Mouse (Mus musculus): Measurements from ENCODE around the gene Id3. TPM values are rescaled to one million over a fixed set of nuclear protein-coding genes. Genes with fewer than 3 reads are reported as not detected.
A peak's percentile ranks its signal among the peaks of the same experiment; 100 is the strongest.

The Id3 gene
- total and polyA plus RNA-seq, 2 experiments from 2014 or later, result 134 to 177 TPM

DNA sequence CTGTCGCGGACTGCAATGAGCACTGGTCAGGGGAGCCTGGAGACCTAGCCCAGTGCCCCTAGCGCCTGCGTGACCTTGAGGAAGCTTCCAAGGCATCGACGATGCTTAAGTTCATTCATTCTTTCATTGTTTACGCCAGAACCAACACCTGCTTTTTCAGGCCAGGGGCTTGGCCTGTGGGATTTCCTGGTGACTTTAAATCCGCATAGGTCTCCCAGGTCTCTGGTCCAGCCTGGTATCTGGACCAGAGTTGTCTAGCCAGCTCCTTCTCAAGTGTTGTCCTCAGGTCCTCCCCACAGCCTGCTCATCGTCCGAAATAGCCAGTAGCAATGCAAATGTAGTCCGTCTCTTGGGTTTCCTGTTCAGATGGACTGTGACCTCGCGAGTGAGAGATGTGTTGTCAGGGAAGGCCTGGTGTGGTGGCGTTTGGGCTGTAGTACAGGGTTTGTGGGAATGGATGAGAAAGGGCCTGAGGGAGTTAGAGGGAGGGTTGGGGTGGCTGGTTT is 30.0 kb downstream of the Id3 start:
- Histone ChIP-seq H3K27me3 (ENCODE audit: insufficient read depth, low read length) (no peaks in the 10 kb centered on the region), H3K9ac (0 out of 2 replicates have a peak overlapping the region, but pooled peaks have one; percentile 22), H3K9me3 (ENCODE audit: low read length) (no peaks in the 10 kb centered on the region), H3K4me3 (ENCODE audit: low read depth, low read length) (peak overlapping the region; percentile 54), H3K4me1 (ENCODE audit: insufficient read depth) (no peaks in the 10 kb centered on the region), H3K4me2 (ENCODE audit: low read depth) (peak overlapping the region; percentile 100), H3K36me3 (ENCODE audit: insufficient read depth) (no peaks in the 10 kb centered on the region), H3K27ac (ENCODE audit: low read depth, low read length) (no peak overlapping the region)
- DNase-seq (no peak), ATAC-seq (no peak)
- 2% methylated on average over 14 of the region's 14 CpGs for WGBS
- no peak for TF ChIP-seq CTCF (IDR thresholded peaks at IDR 0.05; ENCODE audit: low read depth)

DNA sequence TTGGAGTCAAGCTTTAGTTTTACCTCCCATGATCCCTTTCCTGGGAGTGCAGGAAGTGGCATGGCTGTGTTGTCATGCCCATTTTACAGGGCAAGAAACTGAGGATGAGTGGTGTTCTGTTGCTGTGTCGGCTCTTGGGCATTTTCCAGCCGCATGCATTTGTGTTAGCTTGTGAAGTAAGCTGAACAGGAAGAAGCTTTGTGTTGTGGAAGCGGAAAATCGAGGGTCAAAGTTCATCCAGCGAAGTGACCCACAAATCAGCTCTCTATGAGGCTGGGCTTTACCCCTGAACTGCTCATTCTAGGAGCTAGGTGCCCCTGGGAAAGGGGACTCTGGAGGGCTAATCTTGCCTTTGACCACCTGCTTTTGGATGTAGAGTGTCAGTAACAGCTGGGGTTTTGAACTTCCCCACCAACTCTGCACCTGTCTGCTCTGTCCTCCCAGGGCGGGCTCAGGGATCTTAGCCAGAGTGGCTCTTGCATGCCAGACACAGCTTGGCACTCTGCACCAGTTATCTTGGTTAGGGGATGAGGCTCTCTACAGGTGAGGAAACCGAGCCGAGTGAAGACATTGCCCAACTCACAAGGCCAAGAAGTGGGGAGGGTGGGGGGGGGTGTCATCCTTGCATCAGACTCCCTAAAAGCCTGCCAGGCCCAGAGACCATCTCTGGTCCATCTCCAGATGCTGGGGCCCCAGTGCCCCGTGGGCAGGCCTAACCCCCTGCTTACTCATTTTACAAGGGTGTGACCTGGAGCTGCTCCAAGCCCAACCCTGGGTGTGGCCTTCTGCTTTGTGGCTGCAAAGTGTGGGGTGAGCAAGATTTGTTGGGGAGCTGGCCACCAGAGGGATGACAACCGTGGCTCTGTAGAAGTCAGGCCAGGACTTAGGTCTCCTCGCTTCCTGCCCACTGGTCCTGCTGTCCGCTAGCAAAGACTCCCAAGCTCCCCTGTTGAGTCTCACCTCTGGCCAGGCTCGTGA is 31.2 kb downstream of the Id3 start:
- ATAC-seq (no peak), DNase-seq (no peak)
- Histone ChIP-seq H3K4me3 (ENCODE audit: low read depth, low read length) (no peak overlapping the region), H3K4me1 (ENCODE audit: insufficient read depth) (no peaks in the 10 kb centered on the region), H3K4me2 (ENCODE audit: low read depth) (no peak overlapping the region), H3K9me3 (ENCODE audit: low read length) (no peaks in the 10 kb centered on the region), H3K36me3 (ENCODE audit: insufficient read depth) (no peaks in the 10 kb centered on the region), H3K9ac (no peak overlapping the region), H3K27ac (ENCODE audit: low read depth, low read length) (no peak overlapping the region), H3K27me3 (ENCODE audit: insufficient read depth, low read length) (no peaks in the 10 kb centered on the region)
- WGBS, result 72% methylated on average over 13 of the region's 13 CpGs
- no peak for TF ChIP-seq CTCF (IDR thresholded peaks at IDR 0.05; ENCODE audit: low read depth)

DNA sequence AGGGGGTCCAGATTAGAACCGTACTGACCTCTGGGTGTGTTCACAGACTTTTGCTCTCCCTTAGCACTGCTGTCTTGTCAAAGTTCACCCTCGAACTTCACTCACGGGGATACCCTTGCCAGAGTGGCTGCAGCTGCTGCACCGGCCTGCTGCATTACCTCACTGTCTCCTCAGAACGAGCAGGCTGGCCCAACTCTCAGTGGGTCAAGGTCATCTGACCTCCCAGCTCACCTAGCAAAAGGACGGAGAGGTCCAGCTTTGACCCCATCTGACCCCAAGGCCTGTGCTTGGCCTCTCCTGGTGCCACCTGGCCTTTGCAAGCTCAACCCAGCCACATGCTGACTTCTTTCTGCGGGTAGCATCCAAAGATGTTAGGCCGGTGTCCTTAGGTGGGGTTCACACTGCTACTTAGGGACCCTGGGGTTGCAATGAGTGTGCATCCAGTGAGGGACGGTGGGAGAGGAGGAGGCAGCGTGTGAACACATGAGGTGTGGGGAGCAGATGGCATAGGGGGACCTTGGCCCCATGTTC is 32.8 kb downstream of the Id3 start:
- no peaks in the 10 kb centered on the region for H3K27me3 ChIP-seq (ENCODE audit: insufficient read depth, low read length)
- DNase-seq (no peak), ATAC-seq (no peak)
- H3K27ac ChIP-seq (ENCODE audit: low read depth, low read length), result no peak overlapping the region
- H3K36me3 ChIP-seq (ENCODE audit: insufficient read depth), result no peaks in the 10 kb centered on the region
- H3K4me2 ChIP-seq (ENCODE audit: low read depth), result no peak overlapping the region
- H3K4me1 ChIP-seq (ENCODE audit: insufficient read depth), result no peaks in the 10 kb centered on the region
- H3K9ac ChIP-seq, result no peak overlapping the region
- 69% methylated on average over 10 of the region's 10 CpGs for WGBS
- no peak for TF ChIP-seq CTCF (IDR thresholded peaks at IDR 0.05; ENCODE audit: low read depth)
- H3K9me3 ChIP-seq (ENCODE audit: low read length), result no peaks in the 10 kb centered on the region
- no peak overlapping the region for H3K4me3 ChIP-seq (ENCODE audit: low read depth, low read length)

DNA sequence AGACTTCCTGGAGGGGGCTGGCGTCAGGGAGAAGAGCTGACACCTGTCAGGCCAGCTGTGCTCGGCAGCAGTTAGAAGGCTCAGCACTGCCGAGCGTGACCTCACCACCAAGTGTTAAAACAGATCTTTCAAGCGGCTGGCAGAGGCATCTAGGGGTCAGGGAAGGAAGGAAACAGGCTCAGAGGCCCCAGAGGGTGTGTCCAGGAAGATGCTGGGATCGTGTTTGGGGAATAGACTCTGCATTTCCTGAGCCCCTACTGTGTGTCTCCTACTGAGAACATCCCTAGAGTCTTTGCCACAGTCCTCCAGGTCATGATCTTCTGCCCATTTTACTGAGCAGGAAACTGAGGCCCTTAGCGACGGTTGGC is 33.9 kb downstream of the Id3 start:
- H3K27ac ChIP-seq (ENCODE audit: low read depth, low read length), result no peak overlapping the region
- no peak for DNase-seq
- no peak for TF ChIP-seq CTCF (IDR thresholded peaks at IDR 0.05; ENCODE audit: low read depth)
- H3K4me2 ChIP-seq (ENCODE audit: low read depth), result no peak overlapping the region
- no peak overlapping the region for H3K4me3 ChIP-seq (ENCODE audit: low read depth, low read length)
- no peak for ATAC-seq
- WGBS, result 49% methylated on average over 8 of the region's 8 CpGs
- H3K4me1 ChIP-seq (ENCODE audit: insufficient read depth), result no peaks in the 10 kb centered on the region
- no peak overlapping the region for H3K9ac ChIP-seq
- no peaks in the 10 kb centered on the region for H3K27me3 ChIP-seq (ENCODE audit: insufficient read depth, low read length)
- H3K9me3 ChIP-seq (ENCODE audit: low read length), result no peaks in the 10 kb centered on the region
- H3K36me3 ChIP-seq (ENCODE audit: insufficient read depth), result no peaks in the 10 kb centered on the region

DNA sequence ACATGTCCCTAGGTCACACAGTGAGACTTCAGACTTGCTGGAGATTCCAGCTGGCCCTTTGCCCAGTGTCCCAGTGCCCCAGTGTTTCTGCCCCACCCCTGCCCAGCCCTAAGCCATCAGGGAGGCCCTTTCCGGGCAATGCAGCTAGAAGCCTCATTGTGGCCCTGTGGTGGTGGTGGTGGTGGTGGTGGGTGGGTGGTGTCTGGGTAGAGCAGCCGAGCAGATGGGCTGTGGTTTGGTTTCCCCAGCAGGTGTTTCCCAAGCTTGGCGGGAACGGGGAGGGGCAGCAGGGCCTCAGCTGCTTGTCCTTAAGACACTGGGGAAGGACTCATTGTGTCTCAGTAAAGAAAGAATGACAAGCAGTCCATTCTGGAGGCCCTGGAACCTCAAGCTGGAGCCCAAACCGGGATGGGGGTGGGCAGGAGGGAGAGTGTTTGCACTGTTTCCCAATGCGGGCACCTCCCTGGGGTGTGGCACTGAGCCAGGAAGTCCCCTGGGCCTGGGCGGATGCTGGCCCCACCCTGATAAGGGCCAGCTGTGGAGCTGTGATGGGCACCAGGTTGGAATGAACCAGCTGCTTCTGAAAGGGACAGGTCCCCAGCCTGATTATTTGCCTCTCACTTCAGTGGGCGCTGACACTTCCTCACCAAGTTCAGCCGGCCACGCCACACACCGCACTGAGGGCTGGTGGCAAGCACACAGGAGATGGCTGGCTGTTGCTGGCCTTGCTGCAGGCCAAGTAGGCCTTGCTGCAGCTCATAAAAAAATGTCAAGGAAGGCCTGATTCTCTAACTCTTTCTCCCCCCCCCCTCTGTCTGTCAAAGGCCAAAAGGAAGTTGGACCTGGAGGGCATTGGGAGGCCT is 34.5 kb downstream of the Id3 start:
- no peaks in the 10 kb centered on the region for H3K4me1 ChIP-seq (ENCODE audit: insufficient read depth)
- WGBS, result 33% methylated on average over 11 of the region's 11 CpGs

DNA sequence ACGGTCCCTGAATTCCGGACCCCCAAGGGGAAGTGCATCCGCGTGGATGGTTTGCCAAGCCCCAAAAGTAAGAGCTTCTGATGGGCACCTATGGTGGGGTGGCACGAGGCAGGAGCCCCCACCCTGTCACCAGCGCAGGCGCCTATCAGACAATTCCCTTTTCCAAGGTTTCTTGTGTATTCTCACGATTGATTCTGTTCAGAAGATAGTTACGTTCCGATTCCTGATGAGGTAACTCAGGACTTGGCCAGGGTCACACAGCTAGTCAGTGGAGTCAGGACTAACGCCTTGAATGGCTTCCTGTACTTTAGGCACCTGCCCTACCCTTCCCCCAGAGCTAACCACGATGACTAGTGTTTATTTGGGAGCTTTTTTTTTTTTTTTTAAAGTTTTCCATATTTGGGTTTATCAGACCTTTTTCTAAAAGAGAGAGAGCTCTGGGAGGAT is 35.2 kb downstream of the Id3 start:
- Histone ChIP-seq H3K9ac (no peak overlapping the region), H3K9me3 (ENCODE audit: low read length) (no peaks in the 10 kb centered on the region), H3K36me3 (ENCODE audit: insufficient read depth) (no peaks in the 10 kb centered on the region), H3K4me1 (ENCODE audit: insufficient read depth) (no peaks in the 10 kb centered on the region), H3K4me3 (ENCODE audit: low read depth, low read length) (no peak overlapping the region), H3K27me3 (ENCODE audit: insufficient read depth, low read length) (no peaks in the 10 kb centered on the region), H3K27ac (ENCODE audit: low read depth, low read length) (no peak overlapping the region), H3K4me2 (ENCODE audit: low read depth) (no peak overlapping the region)
- WGBS, result 85% methylated on average over 12 of the region's 12 CpGs
- DNase-seq, result no peak
- ATAC-seq, result no peak
- no peak for TF ChIP-seq CTCF (IDR thresholded peaks at IDR 0.05; ENCODE audit: low read depth)

More for the DNA sequence above, 34.5 kb downstream of the Id3 start:
- Histone ChIP-seq H3K4me3 (ENCODE audit: low read depth, low read length) (no peak overlapping the region), H3K36me3 (ENCODE audit: insufficient read depth) (no peaks in the 10 kb centered on the region), H3K4me2 (ENCODE audit: low read depth) (no peak overlapping the region), H3K9me3 (ENCODE audit: low read length) (no peaks in the 10 kb centered on the region), H3K27me3 (ENCODE audit: insufficient read depth, low read length) (no peaks in the 10 kb centered on the region), H3K27ac (ENCODE audit: low read depth, low read length) (no peak overlapping the region), H3K9ac (no peak overlapping the region)
- ATAC-seq (peak; percentile 16; the same call in 1 of the 2 replicates), DNase-seq (no peak)
- TF ChIP-seq CTCF (IDR thresholded peaks at IDR 0.05; ENCODE audit: low read depth), result no peak

All from forebrain, postnatal 0 days (tissue).